Mouse (Mus musculus) T-cell, adult 66 days (primary cell): Measurements from ENCODE around the gene Polr1e. TPM values are rescaled to one million over a fixed set of nuclear protein-coding genes. Genes with fewer than 3 reads are reported as not detected.

Experiments used
- total RNA-seq, 2 experiments: library from RNA; stranded (reverse); gene quantifications; 3 replicates in 1 of 2; 4 replicates in 1 of 2; pipeline ENCODE4 v1.2.4; 2023

Polr1e gene
- total RNA-seq = 10 to 100 TPM; 32.7 to 35.9 TPM

DNA sequence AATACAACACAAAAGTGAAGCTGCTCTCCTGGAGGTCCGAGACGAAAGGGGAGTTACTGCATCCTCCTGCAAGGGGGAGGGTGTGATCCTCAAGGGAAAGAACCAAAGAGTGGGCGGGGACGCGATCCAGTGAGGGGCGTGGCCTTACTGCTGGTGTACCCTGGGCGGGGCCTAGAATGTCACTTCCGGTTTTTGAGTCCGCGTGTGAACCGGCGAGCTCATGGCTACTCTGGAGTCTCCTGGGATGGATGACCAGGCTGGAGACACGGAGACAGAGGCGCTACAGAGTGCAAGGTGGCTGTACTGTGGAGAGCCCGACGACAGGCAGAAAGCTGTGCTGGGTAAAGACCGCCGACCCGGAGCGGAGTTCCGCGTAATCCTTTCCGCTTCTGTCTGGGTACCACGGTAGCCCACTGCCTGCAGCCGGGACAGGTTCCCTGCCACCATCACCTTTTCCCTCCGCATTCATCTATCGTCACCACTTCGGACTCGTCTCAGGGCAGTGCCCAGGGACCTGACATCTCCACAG lies at the start of gene Polr1e:
Gene Polr1e, plus strand, starts transcription at position 132 of the 529 bp plus-strand sequence.

DNA sequence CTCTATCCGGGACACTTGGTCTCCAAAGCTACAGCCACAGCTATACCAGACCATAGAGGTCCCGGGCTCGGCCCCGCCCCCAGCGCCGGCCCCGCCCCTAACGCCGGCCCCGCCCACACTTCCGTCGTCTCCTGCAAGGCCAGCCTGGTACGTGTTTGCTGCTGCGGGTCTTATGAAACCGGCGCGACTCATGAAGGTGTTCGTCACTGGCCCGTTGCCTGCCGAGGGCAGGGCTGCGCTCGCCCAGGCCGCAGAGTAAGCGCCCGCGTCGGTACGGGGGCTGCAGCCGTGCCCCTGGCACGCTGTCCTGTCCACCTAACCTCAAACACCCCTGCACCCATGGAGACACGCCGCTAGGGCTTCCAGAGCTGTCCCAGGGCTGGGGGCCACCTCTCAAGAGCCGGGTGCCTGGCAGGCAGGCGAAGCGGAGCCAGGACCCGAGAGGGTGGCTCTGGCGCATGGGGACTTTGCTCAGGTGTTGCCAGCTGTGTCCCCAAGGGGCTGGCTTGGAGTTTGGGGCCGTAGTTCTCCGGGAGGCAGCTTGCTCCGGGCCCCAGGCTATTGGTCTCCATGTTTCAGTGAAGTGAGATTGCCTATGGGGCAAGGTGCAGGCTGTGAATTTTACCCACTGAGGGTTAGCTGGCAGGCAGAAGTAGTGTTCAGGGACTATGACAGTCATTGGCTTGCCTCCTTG lies 37.0 kb upstream of the Polr1e start, which contains the start of gene Grhpr:
Gene Grhpr, plus strand, starts transcription at position 116 of the 694 bp plus-strand sequence.

DNA sequence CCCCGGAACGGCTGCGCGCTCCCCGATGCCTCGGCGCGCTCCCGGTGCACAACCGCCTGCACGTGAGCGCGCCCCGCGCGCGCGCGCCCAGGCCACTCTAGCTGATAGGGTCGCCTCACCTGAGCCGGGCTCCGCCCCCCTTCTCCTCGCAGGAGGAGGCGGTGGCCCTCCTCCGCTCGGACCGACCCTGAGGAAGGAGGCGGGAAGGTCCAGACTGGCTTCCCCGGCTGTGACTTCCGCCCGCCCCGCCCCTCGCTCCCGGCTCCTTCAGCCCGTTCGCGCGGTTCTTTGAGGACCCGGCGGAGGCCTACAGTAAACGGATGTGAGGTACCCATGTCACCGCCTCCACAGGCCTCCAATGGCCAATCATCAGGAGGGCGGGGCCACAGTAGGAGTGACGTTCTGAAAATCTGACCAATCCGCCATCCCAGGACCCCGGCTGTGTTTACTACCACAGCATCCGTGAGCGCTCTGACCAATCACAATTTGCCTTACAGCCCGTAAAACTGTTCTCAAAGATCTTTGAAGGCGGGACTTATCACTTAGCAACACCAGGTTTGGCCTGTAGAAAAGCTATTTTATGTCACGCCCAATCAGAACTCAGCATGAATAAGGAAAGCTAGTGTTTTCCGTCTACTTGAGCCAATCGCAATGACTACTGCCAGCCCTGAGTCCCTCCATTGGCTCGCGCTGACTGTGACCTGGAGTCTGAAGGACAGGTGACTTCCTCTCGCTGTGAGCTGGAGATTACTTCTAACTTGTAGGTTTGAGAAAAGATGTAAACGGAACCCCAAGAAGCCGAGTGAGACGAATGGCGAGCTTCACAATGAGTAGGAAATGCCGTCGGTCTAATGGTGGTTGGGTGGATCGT lies 6.0 kb upstream of the Polr1e start, which contains the start of gene Zbtb5:
Gene Zbtb5, minus strand, starts transcription at position 308 of the 871 bp plus-strand sequence.

DNA sequence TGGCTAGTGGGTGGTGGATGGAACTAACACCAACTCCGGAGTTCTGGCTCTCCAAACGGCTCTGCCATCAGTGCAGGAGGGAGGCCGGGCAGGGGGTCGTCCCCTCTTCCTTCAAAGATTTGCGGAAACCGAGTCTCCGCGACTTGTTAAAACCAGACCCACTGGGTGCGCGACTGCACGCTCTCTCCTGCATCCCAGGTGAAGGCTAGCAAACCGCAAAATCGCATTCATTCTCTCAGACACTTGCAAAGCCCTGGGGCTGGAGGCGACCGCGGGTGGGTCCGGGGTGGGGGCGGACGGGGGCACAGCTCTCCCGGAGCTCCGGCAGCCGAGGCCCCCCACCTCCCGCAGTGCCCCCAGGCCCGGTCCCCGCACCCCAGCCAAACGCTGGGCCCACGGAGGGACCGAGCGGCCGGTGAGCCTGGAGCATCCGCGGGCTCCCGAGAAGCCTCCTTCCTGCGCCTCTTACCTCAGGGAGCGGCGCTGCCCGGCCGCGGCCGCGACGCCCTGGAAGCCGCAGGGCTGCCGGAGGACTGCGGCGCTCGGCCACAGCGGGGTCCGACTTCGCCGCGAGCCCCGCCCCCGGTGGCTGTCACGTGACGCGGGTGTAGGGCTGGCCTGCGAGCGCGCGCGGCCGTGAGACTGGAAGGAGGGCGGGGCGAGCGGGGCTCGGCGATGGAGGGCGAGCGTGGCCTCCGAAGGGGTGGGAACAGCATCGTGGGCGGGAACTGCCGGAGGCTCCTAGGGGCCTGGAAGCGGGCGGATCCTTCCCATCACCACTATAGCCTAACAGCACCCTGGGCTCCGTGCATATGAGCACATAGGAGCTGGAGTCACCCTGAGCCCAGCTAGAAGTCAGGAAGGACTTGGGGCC lies 65.9 kb downstream of the Polr1e start, which contains the start of gene Fbxo10:
Gene Fbxo10, minus strand, starts transcription at position 584 of the 874 bp plus-strand sequence.

Other genes with a start within 250 kb of the Polr1e start
- gene Grhpr, start 37.2 kb upstream of the Polr1e start, total RNA-seq = 10 to 100 TPM; 13.0 to 14.8 TPM
- 10 to 100 TPM; 12.6 to 12.9 TPM for gene Zbtb5, start 6.2 kb upstream of the Polr1e start, total RNA-seq
- gene Fbxo10, start 66.0 kb downstream of the Polr1e start, total RNA-seq = 1 to 10 TPM; 3.8 to 4.5 TPM
- 10 to 100 TPM; 64.1 to 68.8 TPM for gene Tomm5, start 89.5 kb downstream of the Polr1e start, total RNA-seq
- gene Frmpd1, start 166.3 kb downstream of the Polr1e start, total RNA-seq = under 1 TPM; 0.12 to 0.17 TPM